Mouse (Mus musculus): Measurements from ENCODE around the gene A730061H03Rik.

Gene A730061H03Rik

GRCm38 (mm10) chr14:55560202-55561073 is at the start of gene A730061H03Rik:
Gene A730061H03Rik (minus strand): TSS chr14:55560406.
- peak; percentile 98 for DNase-seq

GRCm38 (mm10) chr14:55608339-55608738 is 48.1 kb upstream of the A730061H03Rik start:
- no peak for DNase-seq

- no peak for DNase-seq
These were observed 45.7 kb upstream of the A730061H03Rik start for GRCm38 (mm10) chr14:55605743-55606459.

- no peak for DNase-seq
These were observed 44.6 kb upstream of the A730061H03Rik start for GRCm38 (mm10) chr14:55604823-55605222.

GRCm38 (mm10) chr14:55603633-55604576 is 43.7 kb upstream of the A730061H03Rik start:
- DNase-seq: peak; percentile 84

- no peak for DNase-seq
These were observed 43.0 kb upstream of the A730061H03Rik start, which contains the start of gene Irf9 for GRCm38 (mm10) chr14:55603271-55603632. Gene Irf9 (plus strand): TSS chr14:55603571.

- DNase-seq: no peak
These were observed 38.5 kb upstream of the A730061H03Rik start for GRCm38 (mm10) chr14:55598521-55599390.

GRCm38 (mm10) chr14:55596036-55596690 is 36.0 kb upstream of the A730061H03Rik start:
- DNase-seq: no peak

GRCm38 (mm10) chr14:55592226-55592625 is 32.0 kb upstream of the A730061H03Rik start:
- no peak for DNase-seq

GRCm38 (mm10) chr14:55591331-55591891 is 31.2 kb upstream of the A730061H03Rik start, which contains the start of gene Rnf31:
Gene Rnf31 (plus strand): TSS chr14:55591708.
- DNase-seq: peak; percentile 92

GRCm38 (mm10) chr14:55590748-55591330 is 30.6 kb upstream of the A730061H03Rik start, which contains the start of gene Psme2:
Gene Psme2 (minus strand): TSS chr14:55591113.
- DNase-seq: peak; percentile 89

- DNase-seq: no peak
These were observed 29.7 kb upstream of the A730061H03Rik start for GRCm38 (mm10) chr14:55589771-55590448.

GRCm38 (mm10) chr14:55589271-55589670 is 29.1 kb upstream of the A730061H03Rik start:
- no peak for DNase-seq

GRCm38 (mm10) chr14:55586149-55586548 is 25.9 kb upstream of the A730061H03Rik start:
- no peak for DNase-seq

- no peak for DNase-seq
These were observed 25.4 kb upstream of the A730061H03Rik start for GRCm38 (mm10) chr14:55585566-55585960.

- peak; percentile 69 for DNase-seq
These were observed 24.7 kb upstream of the A730061H03Rik start, which contains the start of gene Emc9 for GRCm38 (mm10) chr14:55584702-55585565. Gene Emc9 (minus strand): TSS chr14:55585302.

GRCm38 (mm10) chr14:55584303-55584701 is 24.1 kb upstream of the A730061H03Rik start:
- DNase-seq: no peak

GRCm38 (mm10) chr14:55581981-55582681 is 21.9 kb upstream of the A730061H03Rik start:
- DNase-seq: no peak
